Mouse (Mus musculus) monocyte, adult 2 months (primary cell): Measurements from ENCODE around the gene Fam241b.

ENCODE experiments used
- DNase-seq, 2 experiments: peaks; one replicate each; pipeline ENCODE4 v3.0.0; 2022; ENCODE audit warnings: low spot score in 2 of 2, low read depth in 1 of 2

Fam241b gene

GRCm38 (mm10) chr10:62143820-62144219, at the start of gene Fam241b:
TSS of gene Fam241b (minus strand) at chr10:62143920.
- no peak for DNase-seq

- DNase-seq: no peak
Measured at GRCm38 (mm10) chr10:62192701-62193157, 49.0 kb upstream of the Fam241b start.

DNA sequence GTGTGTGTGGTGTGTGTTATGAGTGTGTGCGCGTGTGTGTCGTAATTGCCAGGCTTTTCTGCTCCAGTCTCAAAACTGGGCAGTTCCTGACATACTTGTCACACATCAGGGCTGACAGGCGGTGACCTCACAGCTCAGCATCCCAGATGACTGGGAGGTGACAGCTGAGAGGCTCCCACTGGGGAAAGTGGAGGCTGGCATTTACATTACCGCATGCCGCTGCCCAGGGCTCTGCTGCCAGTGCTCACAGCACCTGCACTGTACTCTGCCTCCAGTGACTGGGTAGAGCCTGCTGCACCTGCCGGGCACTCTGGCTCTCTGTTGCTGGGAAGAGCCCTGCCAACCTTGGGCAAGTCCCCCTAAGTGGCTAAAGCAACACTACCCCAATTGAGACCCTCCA, 47.1 kb upstream of the Fam241b start:
- DNase-seq: no peak

DNA sequence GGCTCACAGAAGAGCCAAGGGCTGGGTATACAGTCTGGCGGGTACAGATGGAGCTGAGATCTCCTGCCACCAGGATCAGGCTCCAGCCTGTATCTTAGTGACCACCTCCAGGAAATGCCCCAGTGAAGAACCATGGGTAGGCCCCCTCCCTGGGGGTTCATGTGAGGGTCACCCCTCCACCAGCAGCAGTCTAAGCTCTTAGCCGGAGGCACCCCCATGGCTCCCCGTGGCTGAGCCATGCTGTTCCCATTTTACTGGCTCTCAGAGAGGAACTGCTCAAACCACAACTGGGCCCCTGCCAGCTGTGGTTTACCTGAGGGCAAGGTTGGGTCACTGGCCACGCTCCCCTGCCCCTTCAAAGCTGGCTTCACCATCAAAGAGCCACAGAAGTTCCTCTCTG, 46.2 kb upstream of the Fam241b start:
- peak; percentile 13 to 55 for DNase-seq

DNA sequence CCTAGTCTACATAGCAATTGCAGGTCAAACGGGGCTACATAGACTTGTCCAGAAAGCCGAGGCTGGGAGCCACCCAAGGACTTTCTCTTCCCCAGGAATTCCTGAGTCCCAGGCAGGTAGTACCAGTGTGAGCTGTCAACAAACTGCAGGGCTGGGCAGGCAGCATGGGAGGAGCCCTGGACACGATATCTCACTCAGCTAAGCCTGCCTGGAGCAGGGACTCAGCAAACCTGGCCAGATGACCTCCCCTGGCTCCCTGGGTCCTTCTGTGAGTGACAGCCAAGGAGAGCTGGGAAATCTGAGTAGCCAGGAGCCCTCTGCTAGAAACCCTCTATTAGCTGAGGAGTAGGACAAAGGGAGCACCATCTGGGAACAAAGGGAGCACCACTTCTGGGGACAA, 45.6 kb upstream of the Fam241b start:
- no peak for DNase-seq

- peak; percentile 22 to 64 for DNase-seq
Measured at GRCm38 (mm10) chr10:62186882-62187281, 43.2 kb upstream of the Fam241b start.

DNA sequence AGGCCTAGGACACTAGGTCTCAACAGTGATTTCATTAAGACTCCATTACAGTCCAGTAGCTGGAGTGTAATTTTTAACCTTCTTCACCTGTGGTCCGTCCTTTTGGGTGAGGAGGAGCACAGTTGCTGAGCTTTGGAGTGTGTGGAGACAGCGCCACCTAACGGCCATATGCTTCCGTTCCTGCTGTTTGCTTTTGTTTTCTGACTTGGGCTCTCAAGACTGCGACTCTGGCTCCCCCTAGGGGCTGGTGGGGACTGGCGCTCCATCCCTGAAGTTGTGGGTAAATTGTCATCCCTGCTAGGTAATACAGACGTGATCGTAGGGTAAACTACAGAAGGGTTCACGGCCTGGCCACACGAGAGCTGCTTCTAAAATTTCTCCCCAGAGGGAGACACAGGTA, 39.3 kb upstream of the Fam241b start:
- peak; percentile 71 to 85 for DNase-seq

GRCm38 (mm10) chr10:62182471-62183014, 38.8 kb upstream of the Fam241b start:
- no peak for DNase-seq

GRCm38 (mm10) chr10:62181701-62182100, 38.0 kb upstream of the Fam241b start:
- no peak for DNase-seq

DNA sequence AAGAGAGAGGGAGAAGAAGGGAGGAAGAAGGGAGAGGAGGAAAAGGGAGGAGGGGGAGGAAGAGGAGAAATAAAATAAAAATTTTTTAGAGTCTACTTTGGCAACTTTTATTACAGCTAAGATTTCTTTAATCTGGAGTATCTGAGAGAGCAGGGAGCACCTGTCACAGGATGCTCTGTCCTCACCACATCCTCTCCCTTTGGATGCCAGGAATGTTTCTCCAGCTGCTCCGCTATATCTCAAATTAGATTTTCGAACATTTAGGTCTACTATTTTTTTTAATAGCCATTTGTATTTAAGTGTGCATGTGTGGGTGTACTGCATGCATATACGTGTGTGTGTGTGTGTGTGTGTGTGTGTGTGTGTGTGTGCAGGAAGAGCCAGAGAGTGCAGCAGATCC, 36.2 kb upstream of the Fam241b start:
- no peak for DNase-seq

DNA sequence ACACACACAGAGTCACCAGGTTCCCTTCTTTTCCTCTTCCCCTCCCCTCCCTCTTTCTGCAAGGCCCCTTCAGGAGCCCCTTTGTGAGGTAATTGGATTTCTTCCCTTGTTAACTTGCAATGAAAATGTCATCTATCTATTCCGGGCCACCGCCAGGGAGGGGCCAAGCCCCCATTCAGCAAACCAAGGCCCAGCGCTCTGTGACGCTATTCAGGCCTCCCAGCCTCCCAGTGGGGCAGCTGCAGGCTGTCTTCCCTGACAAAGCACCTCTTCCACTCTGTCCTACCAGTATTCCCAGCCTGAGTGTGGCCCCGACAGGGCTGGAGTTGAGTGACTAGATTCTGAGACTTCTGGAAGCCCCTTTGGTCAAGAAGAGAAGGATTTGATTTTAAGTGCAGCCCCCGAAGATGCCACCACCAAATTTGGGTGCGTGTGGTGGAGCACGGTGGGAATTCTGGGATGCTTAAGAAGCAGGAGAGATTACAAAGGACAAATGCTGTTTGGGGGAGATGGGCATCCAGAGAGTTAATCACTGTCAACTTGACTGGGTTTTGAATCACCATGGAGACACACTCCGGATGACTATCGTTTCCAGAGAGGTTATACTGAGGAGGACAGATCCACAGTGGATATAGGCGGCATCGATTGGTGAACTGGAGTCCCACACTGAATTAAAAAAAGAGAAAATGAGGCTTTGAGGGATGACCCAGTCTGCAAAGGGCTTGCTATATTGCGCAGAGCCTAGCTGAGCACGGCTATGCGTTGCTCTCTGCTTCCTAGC, 31.0 kb upstream of the Fam241b start:
- no peak for DNase-seq

DNA sequence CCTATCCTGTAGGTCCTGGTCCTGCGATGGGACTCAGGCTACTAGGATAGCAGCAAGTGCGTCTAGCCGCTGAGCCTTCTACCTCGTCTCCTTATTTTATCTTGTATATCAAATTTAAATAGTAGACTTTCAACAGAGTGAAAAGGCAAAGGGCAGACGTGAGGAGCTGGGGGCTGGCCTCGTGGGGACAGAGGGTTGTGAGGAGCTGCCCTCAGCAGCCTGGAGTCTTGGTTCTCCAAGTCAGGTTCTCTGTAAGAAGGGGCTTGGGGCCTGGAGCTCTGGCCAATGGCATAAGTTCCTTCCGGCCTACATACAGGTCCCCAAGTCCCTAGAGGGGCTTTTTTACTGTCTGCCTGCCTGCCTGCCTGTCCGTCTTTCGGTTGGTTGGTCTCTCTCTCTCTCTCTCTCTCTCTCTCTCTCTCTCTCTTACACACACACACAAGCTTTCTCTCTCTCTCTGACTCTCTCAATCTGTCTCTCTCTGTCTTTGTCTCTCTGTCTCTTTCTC, 30.3 kb upstream of the Fam241b start:
- no peak for DNase-seq

GRCm38 (mm10) chr10:62172841-62173553, 29.3 kb upstream of the Fam241b start:
- no peak for DNase-seq

GRCm38 (mm10) chr10:62162410-62162809, 18.7 kb upstream of the Fam241b start:
- DNase-seq: no peak

GRCm38 (mm10) chr10:62149929-62150328, 6.2 kb upstream of the Fam241b start:
- DNase-seq: no peak

DNA sequence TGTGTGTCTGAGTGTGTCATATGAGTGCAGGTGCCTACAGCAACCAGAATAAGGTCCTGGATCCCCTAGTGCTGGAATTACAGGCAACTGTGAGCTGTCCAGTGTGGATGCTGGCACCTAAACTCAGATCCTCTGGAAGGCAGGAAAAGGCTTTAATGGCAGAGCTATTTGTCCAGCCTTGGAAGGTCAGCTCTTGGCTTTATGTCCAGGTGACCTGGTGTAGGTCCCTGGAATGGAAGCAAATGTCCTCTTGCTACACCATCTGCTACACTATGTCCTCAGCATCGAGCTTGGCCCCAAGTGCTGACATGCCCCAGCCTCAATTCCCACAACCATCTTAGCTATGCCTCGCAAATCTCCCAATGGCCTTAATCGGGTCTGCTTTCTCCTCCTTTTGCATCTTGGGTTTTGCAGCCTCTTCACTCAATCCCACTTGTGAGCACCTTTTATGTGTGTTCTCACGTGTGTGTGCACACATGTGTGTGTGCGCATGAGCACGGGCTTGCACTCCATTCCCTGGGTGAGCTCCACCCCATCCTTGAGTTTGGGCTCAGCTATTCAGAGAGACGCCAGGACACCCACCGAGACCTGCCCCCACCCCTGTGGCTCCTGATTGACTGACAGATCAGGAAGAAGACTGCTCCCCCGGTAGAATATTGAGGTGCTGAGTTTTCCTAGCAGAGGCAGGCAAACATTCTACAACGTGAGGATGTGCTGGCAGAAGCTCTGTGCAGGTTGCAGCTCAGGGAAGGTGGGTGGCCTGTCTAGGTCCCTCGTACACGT, 3.9 kb upstream of the Fam241b start:
- DNase-seq: no peak

DNA sequence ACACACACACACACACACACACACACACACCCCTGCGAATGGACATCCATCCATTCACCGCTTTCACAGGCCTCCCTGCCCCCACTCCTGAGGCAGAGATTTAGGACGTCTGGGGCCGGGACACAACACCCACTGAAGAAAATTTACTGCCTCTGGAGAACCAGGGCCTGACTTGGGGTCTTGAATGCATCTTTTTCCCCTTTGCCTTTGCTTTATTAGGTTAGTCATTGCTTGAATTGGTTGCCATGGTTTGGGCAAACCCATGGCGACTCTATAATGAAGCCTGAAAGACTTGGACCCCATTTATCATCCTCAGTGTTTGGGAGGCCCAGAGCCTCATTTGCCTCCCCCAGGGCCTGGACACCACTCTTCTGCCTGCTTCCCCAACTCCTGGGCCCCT, 2.2 kb upstream of the Fam241b start:
- no peak for DNase-seq

GRCm38 (mm10) chr10:62138040-62138439, 5.7 kb downstream of the Fam241b start:
- DNase-seq: no peak

- DNase-seq: no peak
Measured at GRCm38 (mm10) chr10:62137150-62137549, 6.6 kb downstream of the Fam241b start.

DNA sequence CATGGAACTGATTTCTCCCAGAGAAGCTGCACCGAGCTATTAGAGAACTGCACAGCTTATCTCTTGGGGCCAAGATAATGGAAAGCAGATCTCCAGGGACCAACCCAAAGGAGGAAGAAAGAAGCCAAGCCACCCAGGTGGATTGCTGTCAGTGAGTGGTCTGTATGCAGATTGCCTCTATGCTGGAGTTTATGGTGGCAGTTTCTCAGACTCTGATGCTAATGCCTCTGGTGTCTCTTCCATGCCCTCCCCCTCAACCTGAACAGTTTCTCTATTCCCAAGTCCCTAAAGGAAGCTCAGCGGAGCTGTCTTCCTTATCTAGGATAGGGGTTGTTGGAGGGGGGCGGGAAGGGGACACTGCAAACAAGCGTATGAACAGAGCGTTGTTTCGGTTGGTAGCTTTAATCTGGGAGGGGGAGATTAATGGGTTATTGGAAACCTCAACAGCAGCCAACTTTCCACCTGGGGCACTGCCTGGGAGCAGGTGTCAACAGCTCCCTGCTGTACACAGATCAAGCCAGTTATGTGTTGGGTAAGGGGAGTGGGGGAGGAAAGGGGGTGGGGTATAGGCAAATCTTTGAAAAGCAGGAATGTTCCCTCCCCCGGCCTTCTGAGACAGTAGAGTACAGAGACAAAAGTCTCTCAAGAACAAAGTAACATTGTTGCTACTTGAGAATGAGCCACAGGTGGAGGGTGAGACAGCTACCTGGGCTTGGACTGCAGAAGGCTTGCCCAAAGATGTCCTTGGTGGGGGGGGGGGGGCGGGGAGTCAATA, 7.8 kb downstream of the Fam241b start:
- no peak for DNase-seq
